Mouse (Mus musculus): Measurements from ENCODE around the gene Fuca1.

Gene Fuca1

GRCm38 (mm10) chr4:135981524-135982063 is 61.1 kb downstream of the Fuca1 start:
- DNase-seq (ENCODE audit: low spot score), result no peak

GRCm38 (mm10) chr4:135984556-135984955 is 64.0 kb downstream of the Fuca1 start:
- DNase-seq (ENCODE audit: low spot score), result no peak

- no peak for DNase-seq (ENCODE audit: low spot score)
These were observed 64.7 kb downstream of the Fuca1 start for GRCm38 (mm10) chr4:135985193-135985592.

GRCm38 (mm10) chr4:135985769-135986168 is 65.2 kb downstream of the Fuca1 start:
- DNase-seq (ENCODE audit: low spot score), result no peak

- DNase-seq (ENCODE audit: low spot score), result no peak
These were observed 65.9 kb downstream of the Fuca1 start for GRCm38 (mm10) chr4:135986301-135986942.

- DNase-seq (ENCODE audit: low spot score), result peak; percentile 92
These were observed 66.6 kb downstream of the Fuca1 start, which contains the start of gene Pithd1 for GRCm38 (mm10) chr4:135986943-135987710. Pithd1 (minus strand) TSS chr4:135987264.

- no peak for DNase-seq (ENCODE audit: low spot score)
These were observed 67.2 kb downstream of the Fuca1 start for GRCm38 (mm10) chr4:135987714-135988113.

Measured in lung, postnatal 25 days (tissue).